Mouse (Mus musculus) heart, embryonic 14.5 days (tissue): ENCODE results near the gene Cdkn2c. TPM values are rescaled to one million over a fixed set of nuclear protein-coding genes. Genes with fewer than 3 reads are reported as not detected.

Experiments used
- ATAC-seq: fragments of 200-750 bp; cut with Nextera tagmentation; 2 replicates; pipeline ENCODE4 v1.8.0; 2017; ENCODE audit warnings: low read depth, moderate TSS enrichment; ENCODE audit not compliant: insufficient number of reproducible peaks, insufficient read depth, low FRiP score
- H3K27ac ChIP-seq, 2 experiments: fragments of 200-500 bp in 1 of 2; fragments of 300-500 bp in 1 of 2; sonication (generic) in 1 of 2; replicated peaks in 1 of 2; 2 replicates each; pipeline ENCODE4 v1.5.1; 2012 to 2014; ENCODE audit warnings: low read depth in 2 of 2, low read length in 2 of 2, control low read depth in 1 of 2, mild to moderate bottlenecking in 1 of 2, mixed read lengths in 1 of 2; ENCODE audit not compliant: control insufficient read depth in 1 of 2, insufficient read depth in 1 of 2
- H3K27me3 ChIP-seq: fragments of 300-500 bp; sonication (generic); 2 replicates; pipeline ENCODE4 v1.6.1; 2014; ENCODE audit warnings: mild to moderate bottlenecking, low read length, control low read depth; ENCODE audit not compliant: control insufficient read depth, insufficient read depth
- H3K36me3 ChIP-seq: fragments of 300-500 bp; sonication (generic); 2 replicates; pipeline ENCODE4 v1.6.1; 2014; ENCODE audit warnings: mild to moderate bottlenecking, control low read depth, low read length, mixed read lengths; ENCODE audit not compliant: control insufficient read depth, insufficient read depth
- H3K4me1 ChIP-seq, 2 experiments: fragments of 200-500 bp in 1 of 2; fragments of 300-500 bp in 1 of 2; sonication (generic) in 1 of 2; 2 replicates each; pipeline ENCODE4 v1.6.1; 2012 to 2014; ENCODE audit warnings: low read length in 2 of 2, control low read depth in 1 of 2, mixed read lengths in 1 of 2; ENCODE audit not compliant: control insufficient read depth in 2 of 2, insufficient read depth in 2 of 2
- H3K4me2 ChIP-seq: fragments of 300-500 bp; sonication (generic); 2 replicates; pipeline ENCODE4 v1.6.1; 2014; ENCODE audit warnings: mild to moderate bottlenecking, low read length
- H3K4me3 ChIP-seq, 2 experiments: fragments of 200-500 bp in 1 of 2; fragments of 300-500 bp in 1 of 2; sonication (generic) in 1 of 2; 2 replicates each; pipeline ENCODE4 v1.5.1; 2012 to 2014; ENCODE audit warnings: low read length in 2 of 2, mild to moderate bottlenecking in 2 of 2, control low read depth in 1 of 2, low read depth in 1 of 2, moderate library complexity in 1 of 2; ENCODE audit not compliant: control insufficient read depth in 1 of 2, insufficient read depth in 1 of 2
- H3K9ac ChIP-seq: fragments of 300-500 bp; sonication (generic); 2 replicates; pipeline ENCODE4 v1.6.1; 2014; ENCODE audit warnings: mild to moderate bottlenecking, low read length
- H3K9me3 ChIP-seq: fragments of 300-500 bp; sonication (generic); 2 replicates; pipeline ENCODE4 v1.6.1; 2016; ENCODE audit warnings: low read length, control low read depth; ENCODE audit not compliant: control insufficient read depth
- WGBS: fragments of 180-500 bp; shearing (Covaris S2); extraction: QIAGEN DNeasy Blood & Tissue Kit; methylation state at CpG from one replicate; pipeline ENCODE4 v1.1.7; 2014; 5-methylcytosine and 5-hydroxymethylcytosine counted together
- polyA plus RNA-seq: library from polyadenylated mRNA; unstranded; fragments of >200 nt; fragmentation: Nextera tagmentation; extraction: Ambion mirVana; gene quantifications from 2 replicates; pipeline ENCODE4 v1.2.1, GENCODE M21; 2014

The Cdkn2c gene
- polyA plus RNA-seq, 1 experiment from 2014 or later, result 15.3 TPM

DNA sequence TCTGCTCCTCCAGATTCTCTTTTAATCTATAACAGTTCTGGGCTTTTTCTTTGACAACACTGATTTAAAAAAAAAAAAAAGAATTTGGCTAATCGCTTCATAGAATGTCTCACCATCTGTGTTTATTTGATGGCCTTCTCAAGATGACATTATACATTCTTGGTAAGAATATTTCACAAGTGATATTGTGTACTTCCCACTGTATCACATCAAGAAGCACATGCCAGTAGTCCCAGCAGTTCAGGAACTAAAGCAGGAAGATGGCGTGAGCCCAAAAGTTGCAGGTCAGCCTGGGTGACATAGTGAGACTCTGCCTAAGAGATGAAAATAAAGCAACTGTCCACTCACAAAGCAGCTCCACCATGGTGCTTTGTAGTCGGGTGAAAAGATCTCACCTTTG, 25.5 kb downstream of the Cdkn2c start:
- no peak overlapping the region for H3K27ac ChIP-seq
- no peak for ATAC-seq
- no peaks in the 10 kb centered on the region for H3K4me1 ChIP-seq
- no peaks in the 10 kb centered on the region for H3K27me3 ChIP-seq
- no peaks in the 10 kb centered on the region for H3K36me3 ChIP-seq
- WGBS, result 69% methylated on average over 3 of the region's 3 CpGs
- no peaks in the 10 kb centered on the region for H3K9me3 ChIP-seq
- H3K9ac ChIP-seq, result no peak overlapping the region
- no peak overlapping the region for H3K4me2 ChIP-seq
- H3K4me3 ChIP-seq, result no peak overlapping the region

- ATAC-seq, result no peak
- Histone ChIP-seq H3K4me2 (no peak overlapping the region), H3K36me3 (no peaks in the 10 kb centered on the region), H3K27me3 (no peaks in the 10 kb centered on the region), H3K4me1 (no peaks in the 10 kb centered on the region), H3K9ac (no peak overlapping the region), H3K4me3 (no peak overlapping the region), H3K9me3 (no peaks in the 10 kb centered on the region), H3K27ac (no peak overlapping the region)
- WGBS, result 94% methylated on average over 7 of the region's 7 CpGs
Measured at GRCm38 (mm10) chr4:109640141-109640540, 26.8 kb downstream of the Cdkn2c start.

DNA sequence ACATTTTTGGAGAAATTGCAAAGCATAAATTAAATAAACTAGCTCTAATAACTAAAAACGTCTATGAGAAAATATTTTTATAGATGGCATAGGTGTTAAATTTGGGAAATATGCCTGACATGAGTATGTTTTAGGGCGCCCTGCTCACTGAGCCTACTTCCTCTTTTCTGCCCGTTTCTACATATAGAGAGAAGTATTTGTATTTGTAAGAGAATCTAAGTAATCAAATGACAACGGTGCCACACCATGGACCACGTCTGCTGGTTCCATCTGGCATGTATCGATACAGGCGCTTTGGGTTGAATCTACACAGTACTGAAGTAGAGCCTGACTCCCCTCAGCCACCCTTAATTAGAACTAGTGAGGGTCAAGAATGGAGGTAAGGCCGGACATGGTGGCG, 27.6 kb downstream of the Cdkn2c start:
- Histone ChIP-seq H3K27ac (no peak overlapping the region), H3K4me2 (no peak overlapping the region), H3K9me3 (no peaks in the 10 kb centered on the region), H3K4me1 (no peaks in the 10 kb centered on the region), H3K4me3 (no peak overlapping the region), H3K9ac (no peak overlapping the region), H3K27me3 (no peaks in the 10 kb centered on the region), H3K36me3 (no peaks in the 10 kb centered on the region)
- no peak for ATAC-seq
- 79% methylated on average over 9 of the region's 9 CpGs for WGBS

DNA sequence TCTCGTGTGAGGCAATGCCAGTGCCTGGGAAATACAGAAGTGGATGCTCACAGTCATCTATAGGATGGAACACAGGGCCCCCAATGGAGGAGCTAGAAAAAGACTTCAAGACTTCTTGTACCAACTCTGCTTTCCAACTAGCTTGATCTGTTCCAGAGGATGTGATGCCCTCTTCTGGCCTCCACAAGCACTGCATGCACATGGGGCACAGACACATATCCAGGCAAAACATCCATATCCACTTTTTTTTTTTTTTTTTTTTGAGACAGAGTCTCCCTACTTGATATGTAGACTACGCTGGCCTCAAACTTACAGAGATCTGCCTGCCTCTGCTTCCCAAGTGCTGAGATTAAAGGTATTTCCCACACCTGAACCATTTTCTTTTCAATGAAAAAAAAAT, 32.0 kb downstream of the Cdkn2c start:
- Histone ChIP-seq H3K4me2 (no peak overlapping the region), H3K27ac (no peak overlapping the region), H3K27me3 (no peaks in the 10 kb centered on the region), H3K9me3 (no peaks in the 10 kb centered on the region), H3K36me3 (no peaks in the 10 kb centered on the region), H3K4me1 (no peaks in the 10 kb centered on the region), H3K9ac (no peak overlapping the region), H3K4me3 (no peak overlapping the region)
- WGBS, result 96% methylated on average over 2 of the region's 2 CpGs
- ATAC-seq, result no peak

DNA sequence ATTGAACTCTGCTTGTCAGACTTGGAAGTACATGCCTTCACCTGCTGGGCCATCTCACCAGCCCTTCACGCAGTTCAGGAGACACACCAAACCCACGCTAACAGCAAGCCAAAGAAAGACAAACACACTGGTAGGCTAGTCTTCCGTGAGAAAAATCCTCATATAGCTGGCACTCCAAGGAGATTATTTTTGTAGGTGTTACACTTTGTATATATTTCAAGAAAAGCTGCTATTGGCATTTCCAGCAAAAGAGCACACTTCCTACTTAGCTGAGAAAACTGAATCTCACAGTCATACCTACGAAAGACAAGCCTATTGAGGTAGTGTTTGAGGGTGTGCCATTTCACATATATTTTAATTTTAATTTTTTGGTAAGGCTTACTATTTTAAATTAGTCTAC, 36.0 kb downstream of the Cdkn2c start:
- Histone ChIP-seq H3K36me3 (no peaks in the 10 kb centered on the region), H3K4me2 (no peak overlapping the region), H3K9ac (no peak overlapping the region), H3K9me3 (no peaks in the 10 kb centered on the region), H3K27me3 (no peaks in the 10 kb centered on the region), H3K4me3 (no peak overlapping the region), H3K27ac (no peak overlapping the region), H3K4me1 (no peaks in the 10 kb centered on the region)
- WGBS, result 76% methylated on average over 4 of the region's 4 CpGs
- ATAC-seq, result no peak

DNA sequence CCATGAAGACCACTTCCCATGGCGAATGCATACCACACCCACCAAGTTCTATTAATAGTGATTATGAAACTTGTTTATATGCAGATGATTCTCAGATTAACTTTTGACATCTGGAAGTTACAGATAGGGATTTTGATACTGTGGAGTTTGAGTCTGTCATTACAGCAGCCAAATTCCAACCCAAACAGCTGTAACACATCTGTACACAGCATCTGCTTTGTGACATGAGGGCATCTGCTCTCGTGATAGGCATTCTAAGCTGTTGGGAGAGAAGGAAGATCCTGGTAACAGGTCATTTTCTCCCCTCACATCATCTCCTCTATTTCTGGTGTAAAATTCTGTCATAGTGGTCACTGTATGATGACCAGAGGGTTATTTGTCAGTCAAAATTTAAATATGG, 36.8 kb downstream of the Cdkn2c start:
- Histone ChIP-seq H3K4me1 (no peaks in the 10 kb centered on the region), H3K27ac (no peak overlapping the region), H3K4me2 (no peak overlapping the region), H3K27me3 (no peaks in the 10 kb centered on the region), H3K4me3 (no peak overlapping the region), H3K9me3 (no peaks in the 10 kb centered on the region), H3K9ac (no peak overlapping the region), H3K36me3 (no peaks in the 10 kb centered on the region)
- ATAC-seq, result no peak
- WGBS, result 53% methylated on average over 2 of the region's 2 CpGs

- H3K4me2 ChIP-seq, result no peak overlapping the region
- no peak overlapping the region for H3K9ac ChIP-seq
- 76% methylated on average over 4 of the region's 4 CpGs for WGBS
- H3K4me1 ChIP-seq, result no peaks in the 10 kb centered on the region
- H3K27ac ChIP-seq, result no peak overlapping the region
- no peaks in the 10 kb centered on the region for H3K36me3 ChIP-seq
- H3K4me3 ChIP-seq, result no peak overlapping the region
- H3K27me3 ChIP-seq, result no peaks in the 10 kb centered on the region
- ATAC-seq, result no peak
- no peaks in the 10 kb centered on the region for H3K9me3 ChIP-seq
Measured at GRCm38 (mm10) chr4:109612596-109612995, 54.4 kb downstream of the Cdkn2c start.
